8 mouse cellular contexts compared by ENCODE assay signal in the genomic region with DNA sequence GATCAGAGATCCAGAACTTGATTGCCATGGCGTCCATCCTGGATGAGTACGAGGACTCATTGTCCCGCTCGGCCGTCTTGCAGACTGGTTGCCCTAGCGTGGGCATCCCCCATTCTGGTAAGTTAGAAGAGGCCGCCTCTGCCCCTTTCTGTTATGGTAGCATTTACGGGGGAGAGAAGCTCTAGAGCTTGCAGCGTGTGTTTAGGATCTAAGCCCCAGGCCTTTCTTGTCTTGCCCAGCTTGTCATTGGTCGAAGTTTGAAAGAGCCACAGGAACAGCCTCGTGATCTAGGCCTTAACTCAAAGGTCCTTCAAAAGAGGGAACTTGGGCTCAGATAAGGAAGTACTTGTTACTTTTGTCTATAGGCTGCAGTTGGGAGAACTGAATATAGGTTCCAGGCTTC. TPM values are rescaled to one million over a fixed set of nuclear protein-coding genes. Genes with fewer than 3 reads are reported as not detected.
DNase-seq lines count a peak whose midpoint lies in the region; ATAC-seq and TF ChIP-seq lines count a peak whose summit lies in the region.
"Had no signal": no experiment of that assay in that cellular context is flagged by ENCODE, and none has a peak within 500 bp of the region (broad histone marks: within the 10 kb centered on the region; RNA-seq: fewer than 3 reads in every experiment).

No protein-coding gene starts in this region.

- peaks cover 42% of the 10 kb centered on the region for H3K36me3 ChIP-seq in forebrain, embryonic 10.5 days (replicated peaks)
- H3K36me3 ChIP-seq in intestine, postnatal 0 days (ENCODE audit: control insufficient read depth, insufficient read depth), result peaks cover 36% of the 10 kb centered on the region
- peaks cover 17% of the 10 kb centered on the region for H3K36me3 ChIP-seq in midbrain, embryonic 16.5 days (ENCODE audit: control insufficient read depth, insufficient read depth, low read length)

- TF ChIP-seq CTCF in intestine, postnatal 0 days (IDR thresholded peaks at IDR 0.05; ENCODE audit: low read depth), result no peak

- H3K4me1 ChIP-seq in forebrain, embryonic 10.5 days, result peaks cover 20% of the 10 kb centered on the region
- H3K4me1 ChIP-seq in intestine, postnatal 0 days (replicated peaks; ENCODE audit: control insufficient read depth, insufficient read depth, low read length), result no peaks in the 10 kb centered on the region
- peaks cover 17% of the 10 kb centered on the region for H3K4me1 ChIP-seq in midbrain, embryonic 16.5 days (ENCODE audit: control insufficient read depth, insufficient read depth, low read length)

- H3K27me3 ChIP-seq in forebrain, embryonic 10.5 days (ENCODE audit: poor library complexity, severe bottlenecking), result peaks cover 8% of the 10 kb centered on the region
- H3K27me3 ChIP-seq in intestine, postnatal 0 days (replicated peaks; ENCODE audit: control insufficient read depth, insufficient read depth, low read length), result no peaks in the 10 kb centered on the region
- no peaks in the 10 kb centered on the region for H3K27me3 ChIP-seq in midbrain, embryonic 16.5 days (ENCODE audit: control insufficient read depth, insufficient read depth, low read depth, low read length)

- H3K4me3 ChIP-seq in forebrain, embryonic 10.5 days, result peak overlapping the region; percentile 82
- H3K4me3 ChIP-seq in intestine, postnatal 0 days (ENCODE audit: low read depth, low read length), result peak overlapping the region; percentile 72
- peak overlapping the region; percentile 80 for H3K4me3 ChIP-seq in midbrain, embryonic 16.5 days (ENCODE audit: low read depth, low read length)

- DNase-seq in 3T3-L1 (ENCODE audit: low read depth, low spot score), result peak; percentile 46
- peak; percentile 65 to 67 for DNase-seq in B cell, adult 2 months
- no peak for DNase-seq in forebrain, embryonic 10.5 days (ENCODE audit: extremely low spot score, low spot score)
- no peak for DNase-seq in adrenal gland, adult 8-10 months
- no peak for DNase-seq in gastrocnemius, adult 8-10 months (ENCODE audit: low spot score in 2 of 2)

- WGBS in forebrain, embryonic 10.5 days, result 4% methylated on average over 11 of the region's 11 CpGs
- WGBS in intestine, postnatal 0 days, result under 1% methylated on average over 11 of the region's 11 CpGs
- WGBS in midbrain, embryonic 16.5 days, result 2% methylated on average over 11 of the region's 11 CpGs

- H3K27ac ChIP-seq in forebrain, embryonic 10.5 days, result peak overlapping the region; percentile 85
- H3K27ac ChIP-seq in intestine, postnatal 0 days (ENCODE audit: low read depth, low read length), result peak overlapping the region; percentile 91
- peak overlapping the region; percentile 60 for H3K27ac ChIP-seq in midbrain, embryonic 16.5 days (ENCODE audit: low read length)

- peak; percentile 29 for ATAC-seq in intestine, postnatal 0 days
- peak; percentile 31 for ATAC-seq in midbrain, embryonic 16.5 days

- H3K4me2 ChIP-seq in intestine, postnatal 0 days (replicated peaks; ENCODE audit: low read depth), result peak overlapping the region; percentile 84
- peak overlapping the region; percentile 96 for H3K4me2 ChIP-seq in midbrain, embryonic 16.5 days (ENCODE audit: low read length)

- H3K9ac ChIP-seq in intestine, postnatal 0 days (ENCODE audit: low read depth, low read length), result peak overlapping the region; percentile 82
- H3K9ac ChIP-seq in midbrain, embryonic 16.5 days (ENCODE audit: low read depth, low read length), result peak overlapping the region; percentile 83

- no peaks in the 10 kb centered on the region for H3K9me3 ChIP-seq in forebrain, embryonic 10.5 days
- H3K9me3 ChIP-seq in intestine, postnatal 0 days (ENCODE audit: control insufficient read depth), result no peaks in the 10 kb centered on the region
- H3K9me3 ChIP-seq in midbrain, embryonic 16.5 days (replicated peaks; ENCODE audit: control insufficient read depth, low read length, poor library complexity, severe bottlenecking), result no peaks in the 10 kb centered on the region

RNA-seq across cellular contexts. Expression of gene Vps18, which starts 0.5 kb away (rescaled TPM):
- 23.0 and 23.6 TPM in 2 replicates for polyA plus RNA-seq in forebrain, embryonic 10.5 days (2016; fragmentation: Nextera tagmentation; extraction: Ambion mirVana)
- polyA plus RNA-seq in intestine, postnatal 0 days (2015; fragmentation: Nextera tagmentation; extraction: Ambion mirVana), result 21.8 and 24.3 TPM in 2 replicates
- polyA plus RNA-seq in midbrain, embryonic 16.5 days (2015; fragmentation: Nextera tagmentation; extraction: Ambion mirVana), result 30.2 and 31.7 TPM in 2 replicates
- total RNA-seq in adrenal gland, adult 8-10 months (2022), result 10 to 100 TPM; 27.2 to 29.5 (median 27.7) TPM
- 10 to 100 TPM; 10.8 to 12.5 (median 11.5) TPM for total RNA-seq in gastrocnemius, adult 8-10 months (2022)

RNA-seq across cellular contexts. Expression of gene Rhov, which starts 17.9 kb away (rescaled TPM):
- polyA plus RNA-seq in forebrain, embryonic 10.5 days (2016; fragmentation: Nextera tagmentation; extraction: Ambion mirVana), result 0.44 and 0.58 TPM in 2 replicates
- 1.3 TPM in 2 replicates for polyA plus RNA-seq in intestine, postnatal 0 days (2015; fragmentation: Nextera tagmentation; extraction: Ambion mirVana)
- polyA plus RNA-seq in midbrain, embryonic 16.5 days (2015; fragmentation: Nextera tagmentation; extraction: Ambion mirVana), result 47.5 and 53.8 TPM in 2 replicates
- total RNA-seq in adrenal gland, adult 8-10 months (2022), result 1 to 10 TPM in 3 of 4 experiments, under 1 TPM in 1; 0.61 to 2.9 (median 2.1) TPM
- total RNA-seq in gastrocnemius, adult 8-10 months (2022), result not detected

RNA-seq across cellular contexts. Expression of gene Dll4, which starts 36.6 kb away (rescaled TPM):
- 3.3 and 4.0 TPM in 2 replicates for polyA plus RNA-seq in forebrain, embryonic 10.5 days (2016; fragmentation: Nextera tagmentation; extraction: Ambion mirVana)
- polyA plus RNA-seq in intestine, postnatal 0 days (2015; fragmentation: Nextera tagmentation; extraction: Ambion mirVana), result 3.7 and 4.1 TPM in 2 replicates
- 4.4 and 5.0 TPM in 2 replicates for polyA plus RNA-seq in midbrain, embryonic 16.5 days (2015; fragmentation: Nextera tagmentation; extraction: Ambion mirVana)
- total RNA-seq in adrenal gland, adult 8-10 months (2022), result 10 to 100 TPM; 11.5 to 18.6 (median 16.2) TPM
- total RNA-seq in gastrocnemius, adult 8-10 months (2022), result 1 to 10 TPM; 3.3 to 5.8 (median 3.9) TPM

RNA-seq across cellular contexts. Expression of gene Spint1, which starts 51.9 kb away (rescaled TPM):
- 3.5 and 4.4 TPM in 2 replicates for polyA plus RNA-seq in forebrain, embryonic 10.5 days (2016; fragmentation: Nextera tagmentation; extraction: Ambion mirVana)
- 145 and 148 TPM in 2 replicates for polyA plus RNA-seq in intestine, postnatal 0 days (2015; fragmentation: Nextera tagmentation; extraction: Ambion mirVana)
- polyA plus RNA-seq in midbrain, embryonic 16.5 days (2015; fragmentation: Nextera tagmentation; extraction: Ambion mirVana), result 0.36 and 0.72 TPM in 2 replicates
- total RNA-seq in adrenal gland, adult 8-10 months (2022), result 1 to 10 TPM; 1.8 to 3.9 (median 2.6) TPM
- under 1 TPM in 1 of 4 experiments, not detected in 3; 0.13 TPM for total RNA-seq in gastrocnemius, adult 8-10 months (2022)

RNA-seq across cellular contexts. Expression of gene Ppp1r14d, which starts 59.3 kb away (rescaled TPM):
- 0.19 TPM in 1 of 2 replicates, not detected in the other for polyA plus RNA-seq in forebrain, embryonic 10.5 days (2016; fragmentation: Nextera tagmentation; extraction: Ambion mirVana)
- polyA plus RNA-seq in intestine, postnatal 0 days (2015; fragmentation: Nextera tagmentation; extraction: Ambion mirVana), result 78.7 and 84.7 TPM in 2 replicates
- not detected in 2 replicates for polyA plus RNA-seq in midbrain, embryonic 16.5 days (2015; fragmentation: Nextera tagmentation; extraction: Ambion mirVana)
- not detected for total RNA-seq in adrenal gland, adult 8-10 months (2022)
- total RNA-seq in gastrocnemius, adult 8-10 months (2022), result not detected
- polyA plus RNA-seq: frontal cortex, adult 2 months had no signal

Comparison
In these comparisons a context has a peak if more than half of its experiments do, and no peak if none do; other contexts are left out.
1. DNase-seq: peak in 3T3-L1 (single experiment) and B cell, adult 2 months (2 of 2); none in forebrain, embryonic 10.5 days (single experiment), adrenal gland, adult 8-10 months (single experiment) and gastrocnemius, adult 8-10 months (0 of 2).
2. RNA of gene Rhov, which starts 17.9 kb away (polyA plus RNA-seq): 47.5 to 53.8 TPM in midbrain, embryonic 16.5 days; 1.3 TPM in intestine, postnatal 0 days and 0.44 to 0.58 TPM in forebrain, embryonic 10.5 days; every median in the first group is over 10 times any median in the second.
3. Peak in every context shown above with its lines, with median percentiles within 50 percentile points of each other: H3K27ac ChIP-seq and H3K4me3 ChIP-seq.